Mouse (Mus musculus): ENCODE measurements at regions not wholly inside any gene's neighbourhood (a gene's known extent, or its start where the extent isn't known, plus 50 kb on each side); places are given as distances from the start of the nearest gene placed in this dataset.

DNA sequence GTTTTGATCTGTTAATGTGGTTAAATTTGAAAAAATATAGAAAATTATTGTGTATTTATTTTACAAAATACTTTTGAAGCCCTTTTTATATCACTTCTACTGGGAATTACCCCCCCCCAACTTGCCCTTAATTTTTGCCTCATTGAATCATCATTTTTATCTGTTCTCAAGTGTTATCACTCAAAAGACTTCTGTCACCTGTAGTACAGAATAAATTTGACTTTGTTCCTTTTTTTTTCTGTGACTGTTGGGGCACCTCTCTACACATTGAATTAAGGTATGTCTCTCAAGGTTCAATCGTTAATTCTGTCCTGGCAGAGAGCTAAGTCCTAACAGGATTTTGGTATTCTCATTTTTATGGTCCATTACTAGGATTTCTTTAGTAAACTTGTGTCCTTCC lies 1123.0 kb upstream of the Cited2 start:
- no peak for DNase-seq

DNA sequence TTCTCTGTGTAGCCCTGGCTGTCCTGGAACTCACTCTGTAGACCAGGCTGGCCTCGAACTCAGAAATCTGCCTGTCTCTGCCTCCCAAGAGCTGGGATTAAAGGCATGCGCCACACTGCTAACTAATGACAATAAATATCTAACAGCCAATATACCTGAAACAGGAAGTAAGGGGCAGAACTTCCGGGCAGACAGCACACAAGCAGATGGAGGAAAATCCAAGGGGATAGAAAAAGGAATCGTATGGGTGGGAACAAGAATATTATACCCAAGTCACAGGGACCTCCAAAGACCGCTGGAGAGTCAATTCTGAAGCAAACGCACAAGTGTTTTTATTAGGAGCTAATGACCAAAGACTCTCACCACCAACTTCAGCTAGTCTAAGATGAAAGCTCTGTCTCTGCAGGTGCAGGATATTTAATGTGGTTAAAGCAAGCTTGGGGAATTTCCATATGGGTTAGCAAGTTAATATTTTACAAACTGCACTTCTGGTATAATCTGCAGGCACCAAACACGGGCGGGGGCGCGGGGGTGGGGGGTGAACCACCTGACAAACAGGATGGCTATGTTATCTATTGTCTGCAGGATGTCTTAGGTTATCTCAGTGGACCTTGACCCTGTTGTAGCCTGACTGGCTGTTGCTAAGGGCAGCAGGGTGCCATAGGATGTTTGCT lies 1122.3 kb upstream of the Cited2 start:
- DNase-seq = no peak

DNA sequence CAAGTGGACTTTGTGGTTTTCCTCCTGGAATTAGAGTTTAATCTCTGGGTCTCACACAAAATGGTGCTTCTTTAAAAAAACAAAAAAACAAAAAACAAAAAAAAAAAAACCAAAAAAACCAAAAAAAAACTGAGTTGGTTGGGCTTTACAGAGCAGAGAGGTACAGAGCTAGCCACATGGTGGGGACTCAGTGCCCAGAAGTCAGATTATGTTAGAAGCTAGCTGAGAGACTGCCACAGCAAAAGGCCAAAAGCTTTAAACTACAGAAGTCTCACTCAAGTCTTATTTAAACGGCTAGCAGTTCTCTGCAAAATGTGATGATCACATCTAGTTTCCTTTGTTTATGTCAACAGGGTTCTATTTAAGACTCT lies 1121.8 kb upstream of the Cited2 start:
- DNase-seq = no peak

DNA sequence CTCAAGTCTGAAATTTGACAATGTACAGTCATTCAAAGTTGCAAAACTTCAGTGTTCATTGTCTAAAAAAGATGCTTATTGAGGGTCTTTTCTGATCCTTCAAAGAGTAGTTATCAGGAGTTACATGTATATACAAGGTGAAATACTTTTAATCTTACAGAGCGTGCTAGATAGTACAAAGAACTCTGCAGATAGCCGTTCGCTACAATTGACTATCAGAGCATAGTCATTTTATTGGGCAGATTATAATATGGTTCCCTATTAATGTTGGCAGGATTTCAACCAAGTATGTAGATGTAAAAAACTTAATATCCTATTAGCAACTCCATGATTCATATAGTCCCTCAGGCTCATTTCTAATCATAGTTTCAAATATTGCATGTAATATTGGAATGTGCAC lies 1114.7 kb upstream of the Cited2 start:
- DNase-seq = no peak

DNA sequence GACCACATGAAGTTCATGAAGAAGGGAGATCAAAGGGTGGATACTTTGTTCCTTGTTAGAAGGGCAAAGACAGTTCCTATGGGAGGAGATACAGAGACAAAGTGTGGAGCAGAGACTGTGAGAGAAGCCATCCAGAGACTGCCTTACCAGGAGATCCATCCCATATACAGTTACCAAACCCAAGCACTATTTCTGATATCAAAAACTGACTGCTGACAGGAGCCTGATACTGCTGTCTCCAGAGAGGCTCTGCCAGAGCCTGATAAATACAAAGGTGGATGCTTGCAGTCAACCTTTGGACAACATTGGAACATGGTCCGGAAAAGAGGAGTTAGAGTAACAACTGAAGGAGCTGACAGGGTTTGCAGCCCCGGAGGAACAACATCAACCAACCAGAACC lies 1104.3 kb upstream of the Cited2 start:
- no peak for DNase-seq

DNA sequence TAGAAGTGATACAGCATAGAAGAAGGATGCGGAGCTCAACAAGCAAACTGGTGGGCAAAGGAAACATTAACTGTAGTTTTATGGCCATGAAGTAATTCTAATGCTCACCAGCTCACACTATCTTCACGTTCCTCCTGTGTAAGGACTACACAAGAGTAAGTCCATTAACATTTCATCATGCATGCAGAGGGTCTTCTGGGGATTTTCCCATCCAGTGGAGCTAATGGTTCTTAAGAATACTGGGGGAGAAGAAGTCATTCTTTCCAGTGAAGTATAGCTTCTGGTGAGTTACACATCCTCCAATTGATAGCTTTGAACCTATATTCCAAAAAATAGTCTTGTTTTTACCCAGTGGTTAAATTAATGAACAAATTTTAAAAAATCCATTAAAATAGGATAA lies 1103.4 kb upstream of the Cited2 start:
- no peak for DNase-seq

DNA sequence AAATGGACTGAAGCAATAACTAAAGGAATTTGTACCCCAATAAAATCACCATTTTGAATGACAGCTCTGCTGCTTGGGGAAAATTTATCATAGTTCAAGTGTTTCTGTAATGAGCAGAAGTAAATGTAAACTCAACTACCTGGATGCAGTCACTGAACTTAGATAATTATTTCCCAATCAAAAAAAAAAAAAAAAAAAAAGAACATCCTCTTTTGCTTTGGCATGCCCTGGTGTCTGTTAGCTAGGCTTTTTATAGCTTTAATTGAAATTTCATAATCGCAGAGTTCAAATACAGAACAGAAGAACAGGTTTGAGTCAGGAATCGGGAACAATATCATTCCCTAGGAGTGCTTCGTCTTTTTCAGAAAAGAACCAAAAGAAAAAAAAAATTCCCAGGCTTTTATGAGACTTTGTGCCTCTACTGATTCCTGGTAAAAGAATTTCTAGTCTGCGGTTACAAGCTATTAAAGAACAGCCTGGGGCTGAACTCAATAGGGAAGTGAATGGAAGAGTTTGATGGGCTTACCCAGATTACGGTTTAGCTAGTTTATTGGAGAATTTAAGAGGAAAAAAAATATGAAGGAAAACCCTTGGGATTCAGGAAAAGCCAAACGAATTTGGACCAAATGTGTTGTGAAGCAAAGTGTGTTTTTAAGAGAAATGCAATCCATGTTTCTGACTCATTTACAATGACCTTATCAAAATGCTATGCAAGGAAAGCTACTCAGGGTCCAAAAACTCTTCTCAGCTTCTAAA lies 1102.0 kb upstream of the Cited2 start:
- no peak for DNase-seq

GRCm38 (mm10) chr10:16622821-16623220 lies 1100.2 kb upstream of the Cited2 start:
- no peak for DNase-seq

- DNase-seq = no peak
Measured at GRCm38 (mm10) chr10:16633236-16633635, 1089.8 kb upstream of the Cited2 start.

GRCm38 (mm10) chr10:16635463-16635862 lies 1087.6 kb upstream of the Cited2 start:
- DNase-seq = no peak

GRCm38 (mm10) chr10:16637006-16637405 lies 1086.0 kb upstream of the Cited2 start:
- DNase-seq = peak; percentile 10

DNA sequence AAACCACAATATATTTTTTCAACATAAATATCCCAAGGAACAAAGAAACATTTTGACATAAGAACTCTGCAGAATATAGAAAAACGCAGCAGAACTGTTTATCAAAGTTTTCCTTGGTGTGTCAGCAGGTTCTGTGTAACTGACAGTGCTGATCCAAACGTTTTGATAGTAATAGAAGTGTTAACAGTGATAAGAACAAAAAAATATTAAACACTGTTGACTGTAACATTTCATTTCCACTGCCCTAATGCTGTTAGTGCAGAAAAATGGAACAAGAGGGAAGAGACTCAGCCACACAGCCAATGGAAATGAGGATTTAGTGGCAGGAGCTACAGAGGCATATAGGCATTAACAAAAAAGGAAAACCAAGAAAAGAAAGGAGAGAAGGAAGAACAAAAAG lies 1084.9 kb upstream of the Cited2 start:
- DNase-seq = no peak

GRCm38 (mm10) chr10:16640136-16640535 lies 1082.9 kb upstream of the Cited2 start:
- DNase-seq = no peak

- no peak for DNase-seq
Measured at GRCm38 (mm10) chr10:16650120-16650519, 1072.9 kb upstream of the Cited2 start.

- no peak for DNase-seq
Measured at GRCm38 (mm10) chr10:16652450-16652849, 1070.6 kb upstream of the Cited2 start.

DNA sequence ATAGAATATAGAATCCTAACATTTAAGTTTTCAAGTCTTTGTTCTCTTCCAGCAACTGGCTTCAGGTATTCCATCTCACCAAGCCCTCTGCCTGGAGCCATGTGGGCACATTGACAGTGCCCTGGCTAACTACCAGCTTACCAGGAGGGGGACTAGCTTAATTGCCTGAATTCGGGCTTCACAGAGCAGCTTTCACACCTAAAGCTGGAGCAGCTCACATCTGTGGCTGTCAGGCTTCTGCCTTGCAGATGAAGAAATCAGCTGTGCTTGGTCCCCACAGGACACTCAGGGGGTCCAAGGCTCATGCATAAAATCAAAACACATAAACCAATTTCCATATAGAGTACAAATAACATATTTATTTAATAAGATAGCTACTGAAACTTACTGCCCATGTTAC lies 1058.5 kb upstream of the Cited2 start:
- no peak for DNase-seq

GRCm38 (mm10) chr10:16670286-16670685 lies 1052.7 kb upstream of the Cited2 start:
- no peak for DNase-seq

DNA sequence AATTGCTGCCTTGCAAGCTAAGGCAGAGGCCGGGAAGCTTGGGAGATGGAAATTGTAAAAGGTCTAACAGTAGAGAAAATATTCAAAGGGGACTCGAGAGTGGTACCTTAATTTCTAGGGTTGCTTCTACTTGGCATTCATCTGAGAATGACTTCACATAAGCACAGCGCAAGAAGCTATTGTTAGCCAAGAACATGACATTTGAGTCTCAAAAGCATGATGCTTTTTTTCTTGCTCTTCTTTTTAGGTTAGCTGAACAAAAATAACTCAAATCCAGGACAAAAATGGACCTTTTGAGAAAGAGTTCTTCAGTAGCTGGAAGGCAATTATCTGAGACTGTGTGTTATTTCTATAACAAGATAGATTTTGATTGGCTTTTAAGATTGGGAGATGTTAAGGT lies 1042.0 kb upstream of the Cited2 start:
- DNase-seq = no peak

DNA sequence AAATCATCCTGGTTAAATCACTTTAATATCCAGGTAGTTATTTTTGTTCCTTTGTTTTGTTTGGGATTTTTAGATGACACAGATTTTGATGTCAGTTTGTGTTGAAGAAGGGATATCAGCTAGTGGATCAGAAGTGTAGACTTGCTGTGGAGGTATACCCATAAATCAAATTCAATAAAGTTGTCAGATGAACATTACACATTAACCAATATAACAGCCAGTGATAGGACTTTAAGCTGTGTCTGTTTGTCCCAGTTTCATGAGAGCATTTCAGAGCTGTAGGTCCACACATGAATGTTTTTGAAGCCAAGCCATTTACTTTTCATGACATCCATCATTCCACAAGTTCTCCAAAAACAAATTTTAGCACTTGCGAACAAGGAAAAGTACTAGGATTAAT lies 1037.7 kb upstream of the Cited2 start:
- no peak for DNase-seq

- DNase-seq = no peak
Measured at GRCm38 (mm10) chr10:16706976-16707375, 1016.0 kb upstream of the Cited2 start.

DNA sequence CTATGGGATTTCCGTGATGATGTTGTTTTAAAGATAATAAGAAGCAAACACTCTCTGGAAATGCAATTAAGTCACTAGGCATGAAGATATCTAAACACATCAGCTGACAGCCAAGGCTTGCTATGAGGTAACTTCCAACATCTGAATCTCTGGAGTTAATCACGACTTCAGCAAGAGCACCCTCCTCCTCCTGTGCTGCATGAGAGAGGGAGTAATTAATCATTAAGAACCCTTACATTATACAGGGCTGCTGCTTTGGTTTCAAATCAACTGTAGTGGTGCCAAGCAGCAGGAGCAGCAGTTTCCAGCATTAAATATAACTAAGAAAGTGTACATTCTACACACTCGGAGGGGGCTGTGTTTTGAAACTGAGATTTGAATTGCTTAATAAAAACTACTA lies 1009.9 kb upstream of the Cited2 start:
- DNase-seq = no peak

DNA sequence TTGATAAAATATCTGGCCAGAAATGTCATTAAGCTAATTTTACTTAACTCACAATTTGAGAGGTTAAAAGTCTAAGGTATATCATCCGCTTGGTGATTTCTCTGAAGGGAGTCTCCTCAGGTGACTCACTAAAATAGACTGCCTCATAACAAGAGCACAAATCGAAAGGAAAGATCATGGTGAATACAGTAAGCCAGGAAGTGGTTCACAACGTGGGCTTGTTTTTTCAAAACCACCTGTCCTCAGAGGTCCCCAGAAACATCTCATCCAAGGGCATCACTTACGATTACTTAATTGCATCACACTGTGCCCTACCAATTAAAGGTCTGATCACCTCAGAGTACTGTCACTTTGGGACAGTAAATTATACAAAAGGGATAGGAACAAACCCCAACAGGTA lies 1009.0 kb upstream of the Cited2 start:
- DNase-seq = no peak

GRCm38 (mm10) chr10:16714526-16714925 lies 1008.5 kb upstream of the Cited2 start:
- no peak for DNase-seq

- DNase-seq = no peak
Measured at GRCm38 (mm10) chr10:16742246-16742645, 980.8 kb upstream of the Cited2 start.

All from gastrocnemius, postnatal 10 days (tissue).